Mouse (Mus musculus) gonadal fat pad, adult 2 months (tissue): ENCODE measurements around the gene Gm20388. TPM values are rescaled to one million over a fixed set of nuclear protein-coding genes. Genes with fewer than 3 reads are reported as not detected.

Experiments used
- DNase-seq: peaks from one replicate; pipeline ENCODE4 v3.0.0-alpha.2; 2012; ENCODE audit warnings: low read depth
- polyA plus RNA-seq: library from polyadenylated mRNA; depleted of rRNA; stranded (reverse); fragments of >200 nt; gene quantifications from 2 replicates; pipeline ENCODE4 v1.2.3, GENCODE M21; 2012; rRNA removed

Gm20388 gene
- polyA plus RNA-seq, 1 experiment: 119 TPM

GRCm38 (mm10) chr8:124373753-124374152 lies 4463.1 kb downstream of the Gm20388 start:
- no peak for DNase-seq

DNA sequence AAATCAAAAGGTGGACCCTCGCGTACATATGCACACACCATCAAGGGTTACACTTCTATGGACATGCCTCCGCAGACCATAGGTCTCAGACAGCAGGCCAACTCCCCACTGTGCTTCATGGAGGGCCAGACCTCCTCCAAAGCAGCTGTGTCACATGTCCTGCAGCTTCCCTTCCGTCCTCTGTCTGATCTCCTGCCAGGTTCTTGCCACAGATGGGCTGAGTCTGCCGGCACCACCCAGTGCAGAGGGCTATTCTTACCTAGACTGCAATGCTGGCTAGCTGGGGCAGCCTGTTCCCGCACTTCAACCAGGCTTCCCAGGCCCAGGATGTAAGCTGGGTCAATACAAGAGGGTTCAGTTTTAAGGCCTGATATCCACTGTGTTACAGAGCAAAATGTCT lies 4464.5 kb downstream of the Gm20388 start:
- DNase-seq: no peak

GRCm38 (mm10) chr8:124375727-124376126 lies 4465.1 kb downstream of the Gm20388 start:
- no peak for DNase-seq

- DNase-seq: no peak
These were observed 4465.8 kb downstream of the Gm20388 start for GRCm38 (mm10) chr8:124376406-124376805.

GRCm38 (mm10) chr8:124379289-124379688 lies 4468.6 kb downstream of the Gm20388 start:
- no peak for DNase-seq

DNA sequence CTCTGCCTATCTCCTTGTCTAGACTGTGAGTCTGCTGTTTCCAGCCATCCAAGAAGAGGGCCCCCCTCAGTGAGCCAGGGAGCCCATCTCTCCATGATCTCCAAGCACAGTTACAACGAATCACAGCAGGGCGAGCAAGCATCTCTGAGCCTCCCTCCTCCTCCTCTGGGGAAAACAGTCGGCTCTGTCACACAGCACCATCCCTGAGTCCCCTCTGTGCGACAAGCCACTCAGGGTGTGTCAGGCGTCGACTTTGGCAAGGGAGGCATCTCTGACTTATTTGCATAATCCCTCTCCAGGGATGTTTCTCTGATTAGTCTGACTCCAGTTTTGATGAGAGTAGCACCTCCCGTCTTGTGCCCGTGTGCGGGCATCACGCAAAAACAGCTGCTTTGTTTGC lies 4471.6 kb downstream of the Gm20388 start:
- DNase-seq: no peak

DNA sequence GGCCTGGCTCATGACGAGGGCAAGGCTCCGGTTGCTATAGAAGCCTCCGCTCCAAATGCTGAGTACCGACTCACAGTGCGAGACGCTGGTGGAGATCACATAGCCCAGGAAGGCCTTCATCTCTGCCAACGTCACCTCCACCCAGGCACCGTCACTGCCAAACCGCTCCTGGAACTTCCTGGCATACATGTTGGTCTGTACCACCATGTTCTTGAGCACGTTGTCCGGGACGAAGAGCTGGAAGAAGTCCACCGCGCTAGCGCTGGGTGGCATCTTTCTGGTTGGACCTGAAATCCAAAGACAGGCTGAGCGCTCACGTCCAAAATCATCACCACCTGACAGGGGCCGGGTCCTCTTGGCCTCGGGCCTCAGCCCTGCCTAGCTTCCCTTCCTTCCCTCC lies 4473.7 kb downstream of the Gm20388 start:
- no peak for DNase-seq

DNA sequence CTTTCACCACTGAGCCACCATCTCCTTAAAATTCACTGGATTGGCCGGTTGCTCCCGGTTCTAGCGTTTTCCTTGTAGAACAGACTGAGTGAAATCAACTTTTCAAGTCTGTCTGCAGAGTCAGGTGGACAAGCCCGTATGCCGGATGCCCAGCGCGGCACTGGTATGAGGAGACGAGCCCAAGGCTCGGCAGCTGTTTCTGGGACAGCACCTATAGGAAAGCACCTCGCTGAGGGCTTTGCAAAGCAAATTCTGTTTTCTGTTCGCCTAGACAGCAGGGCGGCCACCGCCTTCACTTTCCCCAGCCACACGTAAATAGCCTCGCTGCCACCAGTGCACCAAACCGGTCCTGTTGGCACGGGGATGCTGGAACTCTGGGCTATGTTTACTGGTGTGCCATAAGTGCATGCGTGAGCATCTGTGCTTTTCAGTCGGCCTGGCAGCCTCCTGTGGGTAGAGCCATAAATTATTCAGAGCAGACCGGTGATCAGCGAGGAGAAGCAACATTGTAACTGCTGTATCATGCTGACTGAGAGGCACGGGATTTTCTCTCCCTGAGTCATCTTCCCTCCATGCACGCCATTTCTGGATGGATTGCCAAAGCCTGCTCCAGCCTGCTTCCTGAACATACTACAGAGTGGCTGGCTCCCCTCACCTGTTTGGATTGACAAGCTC lies 4475.7 kb downstream of the Gm20388 start:
- DNase-seq: no peak

- no peak for DNase-seq
These were observed 4478.9 kb downstream of the Gm20388 start for GRCm38 (mm10) chr8:124389495-124389894.

DNA sequence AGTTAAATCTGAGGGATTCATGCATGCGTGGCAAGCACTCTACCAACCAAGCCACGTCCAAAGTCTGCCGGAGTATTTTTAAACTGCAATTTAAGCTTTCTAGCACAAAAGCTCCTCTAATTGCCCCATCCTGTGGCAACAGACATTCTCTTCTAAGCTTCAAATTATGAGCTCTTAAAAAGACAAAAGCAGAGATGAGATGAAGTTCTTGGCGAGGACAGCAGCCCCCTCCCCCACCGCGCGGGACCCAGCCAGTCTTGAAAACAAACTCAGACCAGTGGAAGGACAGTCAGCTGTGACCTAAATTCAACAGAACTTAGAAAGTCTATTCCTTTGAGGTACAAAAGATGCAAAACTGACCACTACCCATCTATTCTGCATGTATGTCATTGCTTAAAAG lies 4480.6 kb downstream of the Gm20388 start:
- DNase-seq: no peak

GRCm38 (mm10) chr8:124392271-124393012 lies 4481.8 kb downstream of the Gm20388 start:
- DNase-seq: no peak

DNA sequence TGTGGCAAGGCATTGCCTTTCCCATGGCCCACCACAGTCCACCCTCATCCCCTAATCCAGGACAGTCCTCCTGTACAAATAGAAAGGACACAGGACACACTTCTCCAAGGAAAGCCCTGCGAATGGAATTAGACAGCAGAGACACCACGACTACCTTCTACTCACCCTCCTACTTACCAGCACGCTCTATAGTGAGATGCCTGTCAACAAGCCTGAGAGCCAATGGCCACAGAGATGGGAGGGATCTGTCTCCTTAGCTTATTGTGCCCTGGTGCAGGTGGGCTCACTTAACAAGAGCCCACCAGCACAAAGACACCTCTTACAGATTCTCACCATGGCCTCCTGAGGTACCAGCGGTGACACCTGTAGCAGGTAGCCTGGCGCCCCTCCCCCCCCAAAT lies 4482.4 kb downstream of the Gm20388 start:
- no peak for DNase-seq

DNA sequence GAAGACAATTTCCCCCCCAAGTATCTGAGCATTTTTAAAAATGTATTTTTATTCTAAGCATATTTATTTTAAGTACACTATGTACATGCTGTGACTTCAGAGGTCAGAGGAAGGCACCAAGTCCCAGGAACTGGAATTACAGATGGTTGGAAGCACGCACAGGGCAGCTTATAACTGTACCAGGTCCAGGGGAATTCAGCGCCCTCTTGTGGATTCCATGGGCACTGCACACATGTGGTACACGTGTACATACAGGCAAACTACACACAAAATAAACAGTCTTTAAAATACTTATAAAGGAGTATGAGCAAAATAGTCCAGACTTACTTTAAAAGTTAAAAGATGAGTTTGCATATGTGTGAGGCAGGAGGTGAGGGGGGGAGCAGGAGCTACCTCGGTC lies 4483.3 kb downstream of the Gm20388 start:
- no peak for DNase-seq

GRCm38 (mm10) chr8:124394951-124395350 lies 4484.3 kb downstream of the Gm20388 start:
- no peak for DNase-seq

Other genes with a start within 250 kb of the Gm20388 start
- 41.3 and 52.5 TPM in 2 replicates for gene Wfdc1, start 244.5 kb upstream of the Gm20388 start, polyA plus RNA-seq
- 0.38 and 0.49 TPM in 2 replicates for gene Atp2c2, start 210.8 kb upstream of the Gm20388 start, polyA plus RNA-seq
- gene Tldc1, start 132.4 kb upstream of the Gm20388 start, polyA plus RNA-seq: 9.9 and 12.8 TPM in 2 replicates
- 81.5 and 109 TPM in 2 replicates for gene Cotl1, start 70.3 kb upstream of the Gm20388 start, polyA plus RNA-seq
- gene Klhl36, start 48.6 kb upstream of the Gm20388 start, polyA plus RNA-seq: 23.8 and 26.3 TPM in 2 replicates
- 44.4 and 87.8 TPM in 2 replicates for gene Usp10, start 481 bp upstream of the Gm20388 start, polyA plus RNA-seq
- gene Crispld2, start 81.6 kb downstream of the Gm20388 start, polyA plus RNA-seq: 36.5 and 48.8 TPM in 2 replicates
- 53.0 and 62.2 TPM in 2 replicates for gene Zdhhc7, start 190.6 kb downstream of the Gm20388 start, polyA plus RNA-seq
- gene 6430548M08Rik, start 203.3 kb downstream of the Gm20388 start, polyA plus RNA-seq: 17.9 and 19.8 TPM in 2 replicates